Mouse (Mus musculus) urinary bladder, postnatal 36 days (tissue): ENCODE results near the gene C130079G13Rik.
"Not testable (repeated sequence)": the region's sequence is repeated elsewhere in the genome, so short reads cannot be mapped to it uniquely, and the experiment has no call there.

ENCODE experiments used
- DNase-seq, 2 experiments: peaks; one replicate each; pipeline ENCODE4 v3.0.0; 2022; ENCODE audit warnings: low spot score in 2 of 2, mixed read lengths in 1 of 2

C130079G13Rik gene

GRCm38 (mm10) chr3:59924914-59925313 is at the start of gene C130079G13Rik:
C130079G13Rik (plus strand) TSS chr3:59925214.
- DNase-seq = no peak

- DNase-seq = not testable (repeated sequence)
Measured at GRCm38 (mm10) chr3:59877601-59878000, 47.4 kb upstream of the C130079G13Rik start.

GRCm38 (mm10) chr3:59879801-59880554 is 45.0 kb upstream of the C130079G13Rik start:
- DNase-seq = not testable (repeated sequence)

- DNase-seq = peak in 1 of 2 experiments; percentile 9
Measured at GRCm38 (mm10) chr3:59893276-59893675, 31.7 kb upstream of the C130079G13Rik start.

DNA sequence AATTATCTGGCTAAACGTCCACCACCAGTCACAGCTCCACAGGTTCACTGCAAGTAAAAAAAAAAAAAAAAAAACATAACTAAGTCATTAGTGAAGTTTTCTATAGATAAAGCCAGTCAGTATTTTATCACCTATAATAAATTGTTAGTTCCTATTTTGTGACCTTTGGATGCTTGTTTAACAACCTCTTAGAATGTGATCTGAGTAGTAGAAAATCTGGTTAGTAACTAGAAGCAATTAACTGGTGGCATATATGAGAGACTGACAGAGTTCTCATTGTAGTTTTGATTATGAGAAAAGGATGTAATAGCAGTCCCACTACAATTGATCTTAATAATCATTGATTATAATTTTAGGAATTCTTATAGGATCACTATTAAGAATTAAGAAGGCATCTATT is 9.6 kb downstream of the C130079G13Rik start:
- no peak for DNase-seq

- DNase-seq = no peak
Measured at GRCm38 (mm10) chr3:59947294-59947950, 22.4 kb downstream of the C130079G13Rik start.

DNA sequence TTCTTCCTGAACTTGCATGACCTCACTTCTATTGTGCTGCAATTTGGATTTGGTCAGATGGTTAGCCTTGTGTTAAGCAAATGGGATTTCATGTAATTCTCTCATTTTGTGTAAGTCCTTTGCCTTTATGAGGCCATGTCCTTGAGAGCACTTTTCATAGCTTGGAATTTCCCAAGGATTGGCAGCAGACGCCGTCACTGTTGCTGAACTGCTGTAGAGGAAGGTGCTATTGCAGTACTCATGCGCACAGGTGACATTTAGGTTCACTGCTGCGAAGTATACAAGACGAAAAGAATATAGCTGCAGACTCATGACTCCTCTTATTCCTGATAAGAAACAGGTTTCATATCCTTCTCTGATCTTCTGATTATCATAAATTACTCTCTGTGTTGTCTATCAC is 45.9 kb downstream of the C130079G13Rik start:
- DNase-seq = no peak

DNA sequence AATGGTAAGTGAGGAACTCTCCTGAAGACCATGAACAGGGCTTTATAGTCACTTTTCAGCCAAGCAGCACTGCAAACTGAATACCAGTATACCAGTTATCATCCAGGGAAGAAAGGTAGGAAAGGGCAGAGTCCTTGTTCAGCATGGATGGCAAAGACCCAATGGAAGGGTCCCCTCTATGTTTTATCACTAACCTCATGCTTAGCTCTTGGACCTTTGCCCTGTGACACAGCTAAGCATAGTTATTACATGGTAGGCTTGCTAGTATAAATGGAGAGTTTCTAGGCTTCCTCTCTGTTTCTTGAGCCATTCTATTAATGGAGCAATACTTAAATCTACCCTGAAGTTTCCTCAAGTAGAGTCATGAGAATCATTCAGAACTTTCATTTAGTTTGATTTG is 49.6 kb downstream of the C130079G13Rik start:
- no peak for DNase-seq
